Mouse (Mus musculus) CH12.LX (cell line): Measurements from ENCODE around the gene Cacna1c. TPM values are rescaled to one million over a fixed set of nuclear protein-coding genes. Genes with fewer than 3 reads are reported as not detected.

ENCODE experiments used
- DNase-seq: peaks from one replicate; pipeline ENCODE4 v3.0.0-alpha.2; 2013; ENCODE audit errors: extremely low read depth
- H3K27ac ChIP-seq: 2 replicates; pipeline ENCODE4 v1.5.1; 2012; ENCODE audit warnings: low read depth, mild to moderate bottlenecking, control low read depth, moderate library complexity; ENCODE audit not compliant: insufficient read depth
- H3K27me3 ChIP-seq: replicated peaks from 2 replicates; pipeline ENCODE3; 2012; ENCODE audit warnings: inconsistent platforms
- H3K36me3 ChIP-seq, 2 experiments: replicated peaks in 1 of 2; 2 replicates each; pipeline versions ENCODE3 to v1.6.1; 2012; ENCODE audit warnings: inconsistent platforms in 1 of 2, low read length in 1 of 2, mild to moderate bottlenecking in 1 of 2, mixed read lengths in 1 of 2, moderate library complexity in 1 of 2; ENCODE audit not compliant: control insufficient read depth in 1 of 2, insufficient read depth in 1 of 2
- H3K4me1 ChIP-seq, 2 experiments: 2 replicates each; pipeline ENCODE4 v1.6.1; 2012; ENCODE audit warnings: inconsistent platforms in 1 of 2, moderate library complexity in 1 of 2; ENCODE audit not compliant: insufficient read depth in 2 of 2, control insufficient read depth in 1 of 2
- H3K4me2 ChIP-seq: 2 replicates; pipeline ENCODE4 v1.6.1; 2012; ENCODE audit warnings: low read depth, mild to moderate bottlenecking, control low read depth; ENCODE audit not compliant: poor library complexity, insufficient read depth, severe bottlenecking
- H3K4me3 ChIP-seq, 3 experiments: fragments of 150-350 bp in 1 of 3; sonication (generic) in 1 of 3; replicated peaks in 1 of 3; 2 replicates each; pipeline versions ENCODE3 to v1.5.1; 2011 to 2012; ENCODE audit warnings: low read depth in 2 of 3, low read length in 2 of 3, mild to moderate bottlenecking in 2 of 3, moderate library complexity in 2 of 3, control low read depth in 1 of 3, improper control_type of control experiment in 1 of 3, inconsistent platforms in 1 of 3, mixed read lengths in 1 of 3; ENCODE audit not compliant: poor library complexity in 1 of 3
- H3K79me2 ChIP-seq: replicated peaks from 2 replicates; pipeline ENCODE4 v1.6.1; 2012; ENCODE audit warnings: mild to moderate bottlenecking, moderate library complexity; ENCODE audit not compliant: control insufficient read depth, poor library complexity, insufficient read depth, severe bottlenecking; ENCODE audit errors: extremely low read depth
- H3K9ac ChIP-seq: 2 replicates; pipeline ENCODE4 v1.6.1; 2012; ENCODE audit warnings: low read depth, mild to moderate bottlenecking, control low read depth, moderate library complexity; ENCODE audit not compliant: insufficient read depth
- H3K9me3 ChIP-seq: replicated peaks from 2 replicates; pipeline ENCODE3; 2012; ENCODE audit warnings: low read length, inconsistent platforms, mixed read lengths
- BHLHE40 ChIP-seq: IDR thresholded peaks from 2 replicates; pipeline ENCODE4 v1.6.1; 2011; ENCODE audit warnings: mild to moderate bottlenecking, low read depth, low read length, improper control_type of control experiment
- CHD1 ChIP-seq: IDR thresholded peaks from 2 replicates; pipeline ENCODE4 v1.6.1; 2012; ENCODE audit warnings: low read depth, low read length, improper control_type of control experiment, inconsistent platforms
- CTCF ChIP-seq, 2 experiments: IDR thresholded peaks in 1 of 2; conservative IDR thresholded peaks in 1 of 2; 2 replicates each; pipeline ENCODE4 v1.5.1; 2011 to 2012; ENCODE audit warnings: low read depth in 2 of 2, low read length in 2 of 2, improper control_type of control experiment in 1 of 2, inconsistent platforms in 1 of 2, mild to moderate bottlenecking in 1 of 2, moderate library complexity in 1 of 2
- ETS1 ChIP-seq: conservative IDR thresholded peaks from 2 replicates; pipeline ENCODE4 v1.6.1; 2012; ENCODE audit warnings: low read depth, mild to moderate bottlenecking, inconsistent platforms, low read length, improper control_type of control experiment, moderate library complexity
- GABPA ChIP-seq: IDR thresholded peaks from 2 replicates; pipeline ENCODE4 v1.6.1; 2012; ENCODE audit warnings: low read depth, low read length, improper control_type of control experiment, inconsistent platforms; ENCODE audit not compliant: insufficient replicate concordance
- HCFC1 ChIP-seq: IDR thresholded peaks from 2 replicates; pipeline ENCODE4 v1.6.1; 2012; ENCODE audit warnings: low read depth, mild to moderate bottlenecking, inconsistent platforms, low read length, improper control_type of control experiment
- IRF4 ChIP-seq: IDR thresholded peaks from 2 replicates; pipeline ENCODE4 v1.6.1; 2014; ENCODE audit warnings: low read depth, mild to moderate bottlenecking, inconsistent platforms, low read length, improper control_type of control experiment
- JUN ChIP-seq: IDR thresholded peaks from 2 replicates; pipeline ENCODE4 v1.6.1; 2011; ENCODE audit warnings: low read depth, mild to moderate bottlenecking, low read length, improper control_type of control experiment, moderate library complexity; ENCODE audit not compliant: insufficient read depth
- JUND ChIP-seq: conservative IDR thresholded peaks from 2 replicates; pipeline ENCODE4 v1.6.1; 2011; ENCODE audit warnings: low read depth, low read length, improper control_type of control experiment
- MAFK ChIP-seq: IDR thresholded peaks from 2 replicates; pipeline ENCODE4 v1.6.1; 2011; ENCODE audit warnings: low read length, improper control_type of control experiment; ENCODE audit not compliant: insufficient replicate concordance
- MAX ChIP-seq: IDR thresholded peaks from 2 replicates; pipeline ENCODE4 v1.6.1; 2011; ENCODE audit warnings: low read length, improper control_type of control experiment
- MXI1 ChIP-seq: IDR thresholded peaks from 2 replicates; pipeline ENCODE4 v1.6.1; 2011; ENCODE audit warnings: mild to moderate bottlenecking, low read depth, low read length, improper control_type of control experiment
- MYC ChIP-seq: IDR thresholded peaks from 2 replicates; pipeline ENCODE4 v1.6.1; 2011; ENCODE audit warnings: low read depth, mild to moderate bottlenecking, improper control_type of control experiment, low read length
- NELFE ChIP-seq: IDR thresholded peaks from 2 replicates; pipeline ENCODE4 v1.6.1; 2011; ENCODE audit warnings: low read depth, low read length, improper control_type of control experiment
- POLR2A ChIP-seq: IDR thresholded peaks from 2 replicates; pipeline ENCODE4 v1.6.1; 2011; ENCODE audit warnings: low read depth, mild to moderate bottlenecking, improper control_type of control experiment, low read length
- POLR2AphosphoS2 ChIP-seq: IDR thresholded peaks from 2 replicates; pipeline ENCODE4 v1.6.1; 2011; ENCODE audit warnings: low read depth, low read length, improper control_type of control experiment
- RCOR1 ChIP-seq: conservative IDR thresholded peaks from 2 replicates; pipeline ENCODE4 v1.6.1; 2012; ENCODE audit warnings: low read depth, mild to moderate bottlenecking, inconsistent platforms, low read length, improper control_type of control experiment
- SIN3A ChIP-seq: IDR thresholded peaks from 2 replicates; pipeline ENCODE4 v1.6.1; 2012; ENCODE audit warnings: low read length, improper control_type of control experiment, inconsistent platforms
- TCF12 ChIP-seq: IDR thresholded peaks from 2 replicates; pipeline ENCODE4 v1.6.1; 2014; ENCODE audit warnings: low read depth, mild to moderate bottlenecking, inconsistent platforms, low read length, improper control_type of control experiment
- UBTF ChIP-seq: IDR thresholded peaks from 2 replicates; pipeline ENCODE4 v1.6.1; 2012; ENCODE audit warnings: low read depth, mild to moderate bottlenecking, inconsistent platforms, low read length, improper control_type of control experiment, moderate library complexity
- USF2 ChIP-seq: conservative IDR thresholded peaks from 2 replicates; pipeline ENCODE4 v1.6.1; 2011; ENCODE audit warnings: low read depth, low read length, improper control_type of control experiment
- ZC3H11A ChIP-seq: IDR thresholded peaks from 2 replicates; pipeline ENCODE4 v1.6.1; 2012; ENCODE audit warnings: low read depth, mild to moderate bottlenecking, inconsistent platforms, low read length, improper control_type of control experiment
- ZNF384 ChIP-seq: IDR thresholded peaks from 2 replicates; pipeline ENCODE4 v1.6.1; 2012; ENCODE audit warnings: low read depth, low read length, improper control_type of control experiment, inconsistent platforms
- dilution Hi-C: fragments of 300-500 bp; cut with MboI; formaldehyde crosslinking; loops from 2 replicates; pipeline ENCODE4 v1.14.3; 2020; ENCODE audit warnings: low sequenced_read_pairs; ENCODE audit not compliant: extremely low pct_unique_long_range_greater_than_20kb, extremely low pct_ligation_motif_present
- in situ Hi-C: fragments of 300-500 bp; cut with MboI; formaldehyde crosslinking; loops from 3 replicates; pipeline ENCODE4 v1.14.3; 2019; ENCODE audit warnings: low sequenced_read_pairs, low pct_ligation_motif_present, low pct_unique_long_range_greater_than_20kb, mixed read lengths
- polyA plus RNA-seq: library from polyadenylated mRNA; unstranded; fragments of >175 nt; gene quantifications from 2 replicates; pipeline ENCODE4 v1.2.1, GENCODE M21; 2012; ENCODE audit warnings: low read depth; ENCODE audit not compliant: insufficient read length
- total RNA-seq, 2 experiments: library from RNA; depleted of rRNA; stranded (reverse); fragments of 300-350 nt in 1 of 2; fragments of >200 nt in 1 of 2; gene quantifications; 2 replicates each; pipeline ENCODE4 v1.2.3; 2012 to 2014

Cacna1c gene
- total and polyA plus RNA-seq, 3 experiments: 0.04 TPM; not detected in 2

DNA sequence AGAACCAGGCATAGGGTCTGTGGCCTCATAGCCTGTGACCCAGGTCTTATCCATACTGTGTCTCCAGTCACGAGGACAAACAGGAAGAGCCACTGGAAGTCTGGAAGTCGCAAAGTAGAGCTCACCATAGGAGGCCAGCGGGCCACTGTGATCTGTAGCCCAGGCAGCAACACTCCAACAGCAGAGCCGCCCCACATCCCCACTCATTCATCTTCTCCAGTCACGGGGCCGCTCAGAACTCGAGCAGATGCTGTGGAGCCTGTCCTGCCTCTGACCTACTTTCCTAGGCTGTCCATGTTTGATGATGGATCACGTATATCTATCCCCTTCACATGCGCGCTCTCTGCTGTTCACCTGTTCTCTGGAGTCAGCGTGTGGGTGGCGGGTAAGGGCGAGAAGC is 246.0 kb downstream of the Cacna1c start:
- in situ Hi-C loops: no loop called here
- dilution Hi-C loops: no loop called here

DNA sequence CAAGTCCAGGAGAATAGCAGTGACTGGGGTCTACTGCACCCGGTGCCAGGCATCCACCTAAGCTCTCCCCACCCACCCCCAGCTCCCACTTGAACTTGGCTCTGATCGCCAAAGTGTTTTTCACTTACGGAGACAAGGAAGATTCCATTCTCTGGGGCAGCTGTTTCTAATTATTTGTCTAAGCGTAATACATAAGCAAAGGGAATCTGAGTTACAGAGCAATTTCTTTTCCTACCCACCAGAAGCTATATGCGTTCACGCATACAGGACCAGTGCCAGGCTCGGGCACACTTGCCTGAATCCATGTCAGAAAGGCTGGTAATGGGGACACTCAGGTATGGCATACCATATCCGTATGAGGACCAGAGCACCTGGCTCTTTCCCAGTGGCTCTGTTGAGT is 248.9 kb downstream of the Cacna1c start:
- Histone ChIP-seq H3K4me2 (no peak overlapping the region), H3K9me3 (no peaks in the 10 kb centered on the region), H3K4me1 (no peaks in the 10 kb centered on the region), H3K4me3 (no peak overlapping the region), H3K9ac (no peak overlapping the region), H3K27me3 (peaks cover 87% of the 10 kb centered on the region), H3K36me3 (no peaks in the 10 kb centered on the region), H3K27ac (no peak overlapping the region), H3K79me2 (no peaks in the 10 kb centered on the region)
- in situ Hi-C loops: loop anchor here (25.0 kb wide), 1 partner anchor 165 kb away; no protein-coding TSS in a partner anchor
- DNase-seq: no peak
- dilution Hi-C loops: no loop called here
- TF ChIP-seq GABPA: no peak
- TF ChIP-seq JUND: no peak
- no peak for TF ChIP-seq POLR2A
- no peak for TF ChIP-seq CTCF (conservative IDR thresholded peaks at IDR 0.05 in 1 of 2, IDR thresholded peaks at IDR 0.05 in 1 of 2; ENCODE audit: low read depth in 2 of 2, low read length in 2 of 2)
- TF ChIP-seq SIN3A: no peak
- no peak for TF ChIP-seq ETS1
- TF ChIP-seq UBTF: no peak
- TF ChIP-seq POLR2AphosphoS2: no peak
- no peak for TF ChIP-seq MYC
- TF ChIP-seq TCF12: no peak
- no peak for TF ChIP-seq IRF4
- TF ChIP-seq JUN: no peak
- no peak for TF ChIP-seq MAX

More for the DNA sequence above, 246.0 kb downstream of the Cacna1c start:
- Histone ChIP-seq H3K36me3 (no peaks in the 10 kb centered on the region), H3K4me3 (no peak overlapping the region), H3K79me2 (no peaks in the 10 kb centered on the region), H3K9ac (no peak overlapping the region), H3K27me3 (peaks cover 91% of the 10 kb centered on the region), H3K27ac (no peak overlapping the region), H3K9me3 (no peaks in the 10 kb centered on the region), H3K4me2 (no peak overlapping the region), H3K4me1 (no peaks in the 10 kb centered on the region)
- no peak for DNase-seq
- TF ChIP-seq RCOR1 (no peak), MXI1 (no peak), UBTF (no peak), POLR2A (no peak), JUN (no peak)

- Histone ChIP-seq H3K27ac (no peak overlapping the region), H3K4me1 (no peaks in the 10 kb centered on the region), H3K4me3 (no peak overlapping the region), H3K9ac (no peak overlapping the region), H3K27me3 (peaks cover 91% of the 10 kb centered on the region), H3K9me3 (no peaks in the 10 kb centered on the region), H3K79me2 (no peaks in the 10 kb centered on the region), H3K4me2 (no peak overlapping the region), H3K36me3 (no peaks in the 10 kb centered on the region)
- dilution Hi-C loops (no loop called here), in situ Hi-C loops (loop anchor here (25.0 kb wide), 1 partner anchor 166 kb away; no protein-coding TSS in a partner anchor)
- no peak for DNase-seq
- TF ChIP-seq POLR2AphosphoS2 (no peak), ZNF384 (no peak), MAFK (no peak), BHLHE40 (no peak), CHD1 (no peak), JUN (no peak), MAX (no peak), MYC (no peak), NELFE (no peak), ZC3H11A (no peak), RCOR1 (no peak), HCFC1 (no peak), USF2 (no peak)
Measured at GRCm38 (mm10) chr6:118946660-118947059, 249.6 kb downstream of the Cacna1c start.
